Comparison of ENCODE assay signal across 8 mouse cellular contexts in genomic region chr14:61330996-61331561, GRCm38 (mm10). TPM values are rescaled to one million over a fixed set of nuclear protein-coding genes. Genes with fewer than 3 reads are reported as not detected.
DNase-seq lines count a peak whose midpoint lies in the region; ATAC-seq and TF ChIP-seq lines count a peak whose summit lies in the region.

No protein-coding gene starts in this region.

- ATAC-seq in activated CD4-positive, CD25-positive, alpha-beta regulatory T cell, adult 4 months, result peak; percentile 37
- peak; percentile 53 for ATAC-seq in inflammation-experienced regulatory T-cells, adult 6 months
- ATAC-seq in megakaryocyte-erythroid progenitor cell, adult 5-6 weeks (replicated peaks; ENCODE audit: low FRiP score, low TSS enrichment, poor library complexity, severe bottlenecking), result peak; percentile 85

- no peaks in the 10 kb centered on the region for H3K4me1 ChIP-seq in cortical plate, adult 2 months (ENCODE audit: control insufficient read depth, insufficient read depth, low read length)

- DNase-seq in gastrocnemius, postnatal 14 days, result peak; percentile 84
- DNase-seq in left cerebral cortex, adult 9 months (ENCODE audit: low spot score in 2 of 2), result peak; percentile 22 to 75
- peak; percentile 73 for DNase-seq in right cerebral cortex, postnatal 25 days
- peak; percentile 53 to 81 for DNase-seq in urinary bladder, postnatal 4 days (ENCODE audit: low spot score in 2 of 2)

- intact Hi-C loops in gastrocnemius, postnatal 14 days (cut with DNase I; ENCODE audit: low total_unique reads), result loop anchor here (5.0 kb wide), 1 partner anchor 166 kb away; no protein-coding TSS in a partner anchor

- TF ChIP-seq CTCF in cortical plate, adult 2 months (IDR thresholded peaks at IDR 0.05; ENCODE audit: extremely low read depth, insufficient read depth, low read length), result peak; percentile 94

- no peak overlapping the region for H3K27ac ChIP-seq in cortical plate, adult 2 months (ENCODE audit: insufficient read depth, low read length)

- no peak overlapping the region for H3K4me3 ChIP-seq in cortical plate, adult 2 months (ENCODE audit: insufficient read depth, low read length)

- no peak for TF ChIP-seq POLR2A in cortical plate, adult 2 months (IDR thresholded peaks at IDR 0.05; ENCODE audit: extremely low read depth, insufficient read depth, low read length)

RNA-seq across cellular contexts. Expression of gene Arl11, which starts 21.5 kb away (rescaled TPM):
- under 1 TPM; 0.60 to 0.65 TPM for polyA plus RNA-seq in activated CD4-positive, CD25-positive, alpha-beta regulatory T cell, adult 4 months (2017; shearing (Covaris generic))
- polyA plus RNA-seq in cortical plate, adult 2 months (2012; rRNA removed), result 1.1 and 1.5 TPM in 2 replicates
- total RNA-seq in gastrocnemius, postnatal 14 days (2021), result under 1 TPM; 0.49 to 0.80 TPM
- under 1 TPM; 0.30 to 0.64 (median 0.53) TPM for polyA plus RNA-seq in inflammation-experienced regulatory T-cells, adult 6 months (2017; shearing (Covaris generic))
- 0.99 and 2.4 TPM in 2 replicates for total RNA-seq in megakaryocyte-erythroid progenitor cell, adult 5-6 weeks (2014; fragmentation: Nextera tagmentation)
- 0.46 TPM in 1 of 2 replicates, not detected in the other for total RNA-seq in megakaryocyte-erythroid progenitor cell, adult 5-6 weeks (2017)

RNA-seq across cellular contexts. Expression of gene Ebpl, which starts 29.2 kb away (rescaled TPM):
- 10 to 100 TPM in 1 of 2 experiments, 1 to 10 TPM in 1; 6.7 to 10.3 TPM for polyA plus RNA-seq in activated CD4-positive, CD25-positive, alpha-beta regulatory T cell, adult 4 months (2017; shearing (Covaris generic))
- 3.9 and 4.0 TPM in 2 replicates for polyA plus RNA-seq in cortical plate, adult 2 months (2012; rRNA removed)
- 1 to 10 TPM; 1.8 to 1.9 TPM for total RNA-seq in gastrocnemius, postnatal 14 days (2021)
- 10 to 100 TPM in 2 of 3 experiments, 1 to 10 TPM in 1; 8.3 to 13.0 (median 10.1) TPM for polyA plus RNA-seq in inflammation-experienced regulatory T-cells, adult 6 months (2017; shearing (Covaris generic))
- 2.6 and 3.4 TPM in 2 replicates for total RNA-seq in megakaryocyte-erythroid progenitor cell, adult 5-6 weeks (2014; fragmentation: Nextera tagmentation)
- total RNA-seq in megakaryocyte-erythroid progenitor cell, adult 5-6 weeks (2017), result 1.8 and 2.7 TPM in 2 replicates
